ENCODE assay signal across 8 mouse cellular contexts in the genomic region with DNA sequence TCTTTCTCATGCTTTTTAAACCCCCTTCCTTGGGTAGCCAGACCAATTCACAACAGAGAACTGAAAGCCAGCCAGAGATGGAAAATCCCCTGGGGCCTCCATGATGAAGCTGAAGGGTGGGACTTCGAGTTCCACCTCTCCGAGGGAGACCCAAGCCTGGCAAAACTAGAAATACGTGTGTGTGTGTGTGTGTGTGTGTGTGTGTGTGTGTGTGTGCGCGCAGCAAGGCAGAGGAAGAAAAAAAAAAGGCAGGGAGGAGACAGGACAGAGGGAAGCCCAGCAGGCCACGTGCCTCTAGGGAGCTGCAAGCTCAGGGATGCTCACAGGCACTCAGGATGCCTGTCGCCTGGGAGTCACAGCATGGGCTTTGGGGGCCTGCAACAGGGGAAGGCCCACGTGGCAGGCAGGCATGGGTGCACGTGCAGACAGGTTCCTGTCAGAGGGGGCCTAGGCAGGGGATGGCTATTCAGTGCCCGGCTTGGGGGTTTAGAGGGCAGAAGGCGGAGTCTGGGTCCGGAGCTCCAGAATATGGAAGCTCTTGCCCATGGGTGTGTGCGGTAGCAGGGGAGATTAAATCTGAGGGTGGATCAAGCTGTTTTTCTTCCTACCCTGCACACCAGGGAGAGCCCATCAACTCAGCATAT. TPM values are rescaled to one million over a fixed set of nuclear protein-coding genes. Genes with fewer than 3 reads are reported as not detected.
DNase-seq lines count a peak whose midpoint lies in the region; ATAC-seq and TF ChIP-seq lines count a peak whose summit lies in the region.

No protein-coding gene starts in this region.

- intact Hi-C loops in gastrocnemius, postnatal 14 days (cut with DNase I; ENCODE audit: low total_unique reads): no loop called here

- 6% methylated on average over 13 of the region's 13 CpGs for WGBS in hindbrain, embryonic 12.5 days
- WGBS in liver, embryonic 16.5 days (ENCODE audit: insufficient replicate concordance): 5% methylated on average over 13 of the region's 13 CpGs
- 15% methylated on average over 13 of the region's 13 CpGs for WGBS in small intestine, adult 2 months

- peak; percentile 28 for DNase-seq in gastrocnemius, postnatal 14 days
- DNase-seq in gastrocnemius, adult 8-10 months (ENCODE audit: low spot score in 2 of 2): no peak
- peak; percentile 75 for DNase-seq in CD4-positive helper T cell, adult 2 months (ENCODE audit: low read depth, low spot score)
- DNase-seq in embryo, embryonic 9.5 days (ENCODE audit: extremely low spot score): peak; percentile 65
- no peak for DNase-seq in frontal cortex, postnatal 25 days (ENCODE audit: low spot score in 2 of 2)

- peak overlapping the region; percentile 39 for H3K4me3 ChIP-seq in hindbrain, embryonic 12.5 days
- H3K4me3 ChIP-seq in liver, embryonic 16.5 days (ENCODE audit: low read depth, low read length): peak overlapping the region; percentile 62
- peak overlapping the region; percentile 51 for H3K4me3 ChIP-seq in small intestine, adult 2 months (ENCODE audit: low read depth, low read length)

- no peaks in the 10 kb centered on the region for H3K9me3 ChIP-seq in hindbrain, embryonic 12.5 days (replicated peaks)
- H3K9me3 ChIP-seq in liver, embryonic 16.5 days (replicated peaks; ENCODE audit: control insufficient read depth, low read length): no peaks in the 10 kb centered on the region

- peak overlapping the region; percentile 89 for H3K27ac ChIP-seq in hindbrain, embryonic 12.5 days
- H3K27ac ChIP-seq in liver, embryonic 16.5 days (ENCODE audit: low read length): peak overlapping the region; percentile 97
- peak overlapping the region; percentile 97 for H3K27ac ChIP-seq in small intestine, adult 2 months (ENCODE audit: insufficient read depth, low read depth, low read length)

- peaks cover 53% of the 10 kb centered on the region for H3K4me1 ChIP-seq in hindbrain, embryonic 12.5 days
- peaks cover 88% of the 10 kb centered on the region for H3K4me1 ChIP-seq in liver, embryonic 16.5 days (ENCODE audit: control insufficient read depth, low read depth, low read length)
- peaks cover 72% of the 10 kb centered on the region for H3K4me1 ChIP-seq in small intestine, adult 2 months (ENCODE audit: control insufficient read depth, insufficient read depth, insufficient read length, low read length)

- peak overlapping the region; percentile 66 for H3K4me2 ChIP-seq in hindbrain, embryonic 12.5 days (replicated peaks)
- H3K4me2 ChIP-seq in liver, embryonic 16.5 days (ENCODE audit: low read depth, low read length): peak overlapping the region; percentile 86

- ATAC-seq in hindbrain, embryonic 12.5 days (ENCODE audit: low FRiP score): no peak; the same call in 1 of the 2 replicates
- ATAC-seq in liver, embryonic 16.5 days (ENCODE audit: low read depth): peak; percentile 28

- peaks cover 24% of the 10 kb centered on the region for H3K36me3 ChIP-seq in hindbrain, embryonic 12.5 days
- H3K36me3 ChIP-seq in liver, embryonic 16.5 days (ENCODE audit: control insufficient read depth, insufficient read depth): peaks cover 28% of the 10 kb centered on the region
- peaks cover 24% of the 10 kb centered on the region for H3K36me3 ChIP-seq in small intestine, adult 2 months (ENCODE audit: control insufficient read depth, insufficient read depth, low read length)

- no peaks in the 10 kb centered on the region for H3K27me3 ChIP-seq in hindbrain, embryonic 12.5 days
- no peaks in the 10 kb centered on the region for H3K27me3 ChIP-seq in liver, embryonic 16.5 days (ENCODE audit: control insufficient read depth, insufficient read depth, low read depth, low read length)
- no peaks in the 10 kb centered on the region for H3K27me3 ChIP-seq in small intestine, adult 2 months (ENCODE audit: control insufficient read depth, insufficient read depth, low read length)

- no peak for TF ChIP-seq POLR2A in small intestine, adult 2 months (IDR thresholded peaks at IDR 0.05; ENCODE audit: low read depth, low read length)

- no peak for TF ChIP-seq CTCF in small intestine, adult 2 months (IDR thresholded peaks at IDR 0.05; ENCODE audit: extremely low read depth, insufficient read length, insufficient replicate concordance, low read depth, low read length)

- H3K9ac ChIP-seq in hindbrain, embryonic 12.5 days: peak overlapping the region; percentile 76
- peak overlapping the region; percentile 76 for H3K9ac ChIP-seq in liver, embryonic 16.5 days (ENCODE audit: low read depth, low read length)

RNA-seq across cellular contexts. Expression of a gene that starts 28.0 kb away (rescaled TPM):
- under 1 TPM; 0.23 to 0.24 TPM for total RNA-seq in gastrocnemius, postnatal 14 days (2021)
- total RNA-seq in gastrocnemius, adult 8-10 months (2022): under 1 TPM in 3 of 4 experiments, not detected in 1; 0.10 to 0.17 (median 0.16) TPM
- polyA plus RNA-seq in hindbrain, embryonic 12.5 days (2016; fragmentation: Nextera tagmentation; extraction: Ambion mirVana): 3.8 and 4.2 TPM in 2 replicates
- polyA plus RNA-seq in liver, embryonic 16.5 days (2015; fragmentation: Nextera tagmentation; extraction: Ambion mirVana): 0.12 and 0.14 TPM in 2 replicates
- polyA plus RNA-seq in small intestine, adult 2 months (2012; rRNA removed): 0.10 and 0.33 TPM in 2 replicates

RNA-seq across cellular contexts. Expression of a gene that starts 42.4 kb away (rescaled TPM):
- 10 to 100 TPM; 10.8 to 11.2 TPM for total RNA-seq in gastrocnemius, postnatal 14 days (2021)
- 1 to 10 TPM; 5.7 to 9.1 (median 7.4) TPM for total RNA-seq in gastrocnemius, adult 8-10 months (2022)
- 7.2 and 8.0 TPM in 2 replicates for polyA plus RNA-seq in hindbrain, embryonic 12.5 days (2016; fragmentation: Nextera tagmentation; extraction: Ambion mirVana)
- polyA plus RNA-seq in liver, embryonic 16.5 days (2015; fragmentation: Nextera tagmentation; extraction: Ambion mirVana): 6.9 and 7.8 TPM in 2 replicates
- 8.9 and 25.9 TPM in 2 replicates for polyA plus RNA-seq in small intestine, adult 2 months (2012; rRNA removed)

Comparison
In these comparisons a context has a peak if more than half of its experiments do, and no peak if none do; other contexts are left out.
1. DNase-seq: peak in gastrocnemius, postnatal 14 days (single experiment), CD4-positive helper T cell, adult 2 months (single experiment) and embryo, embryonic 9.5 days (single experiment); none in gastrocnemius, adult 8-10 months (0 of 2) and frontal cortex, postnatal 25 days (0 of 2).
2. Peak in every context shown above with its lines, with median percentiles within 50 percentile points of each other: H3K27ac ChIP-seq and H3K4me3 ChIP-seq.